Mouse (Mus musculus) CH12.LX (cell line): ENCODE measurements at regions not wholly inside any gene's neighbourhood (a gene's known extent, or its start where the extent isn't known, plus 50 kb on each side); places are given as distances from the start of the nearest gene placed in this dataset.

Source experiments
- DNase-seq: peaks from one replicate; pipeline ENCODE4 v3.0.0-alpha.2; 2013; ENCODE audit errors: extremely low read depth
- H3K27ac ChIP-seq: 2 replicates; pipeline ENCODE4 v1.5.1; 2012; ENCODE audit warnings: low read depth, mild to moderate bottlenecking, control low read depth, moderate library complexity; ENCODE audit not compliant: insufficient read depth
- H3K27me3 ChIP-seq: replicated peaks from 2 replicates; pipeline ENCODE3; 2012; ENCODE audit warnings: inconsistent platforms
- H3K36me3 ChIP-seq, 2 experiments: replicated peaks in 1 of 2; 2 replicates each; pipeline versions ENCODE3 to v1.6.1; 2012; ENCODE audit warnings: inconsistent platforms in 1 of 2, low read length in 1 of 2, mild to moderate bottlenecking in 1 of 2, mixed read lengths in 1 of 2, moderate library complexity in 1 of 2; ENCODE audit not compliant: control insufficient read depth in 1 of 2, insufficient read depth in 1 of 2
- H3K4me1 ChIP-seq, 2 experiments: 2 replicates each; pipeline ENCODE4 v1.6.1; 2012; ENCODE audit warnings: inconsistent platforms in 1 of 2, moderate library complexity in 1 of 2; ENCODE audit not compliant: insufficient read depth in 2 of 2, control insufficient read depth in 1 of 2
- H3K4me2 ChIP-seq: 2 replicates; pipeline ENCODE4 v1.6.1; 2012; ENCODE audit warnings: low read depth, mild to moderate bottlenecking, control low read depth; ENCODE audit not compliant: poor library complexity, insufficient read depth, severe bottlenecking
- H3K4me3 ChIP-seq, 3 experiments: fragments of 150-350 bp in 1 of 3; sonication (generic) in 1 of 3; replicated peaks in 1 of 3; 2 replicates each; pipeline versions ENCODE3 to v1.5.1; 2011 to 2012; ENCODE audit warnings: low read depth in 2 of 3, low read length in 2 of 3, mild to moderate bottlenecking in 2 of 3, moderate library complexity in 2 of 3, control low read depth in 1 of 3, improper control_type of control experiment in 1 of 3, inconsistent platforms in 1 of 3, mixed read lengths in 1 of 3; ENCODE audit not compliant: poor library complexity in 1 of 3
- H3K79me2 ChIP-seq: replicated peaks from 2 replicates; pipeline ENCODE4 v1.6.1; 2012; ENCODE audit warnings: mild to moderate bottlenecking, moderate library complexity; ENCODE audit not compliant: control insufficient read depth, poor library complexity, insufficient read depth, severe bottlenecking; ENCODE audit errors: extremely low read depth
- H3K9ac ChIP-seq: 2 replicates; pipeline ENCODE4 v1.6.1; 2012; ENCODE audit warnings: low read depth, mild to moderate bottlenecking, control low read depth, moderate library complexity; ENCODE audit not compliant: insufficient read depth
- H3K9me3 ChIP-seq: replicated peaks from 2 replicates; pipeline ENCODE3; 2012; ENCODE audit warnings: low read length, inconsistent platforms, mixed read lengths
- BHLHE40 ChIP-seq: IDR thresholded peaks from 2 replicates; pipeline ENCODE4 v1.6.1; 2011; ENCODE audit warnings: mild to moderate bottlenecking, low read depth, low read length, improper control_type of control experiment
- CHD1 ChIP-seq: IDR thresholded peaks from 2 replicates; pipeline ENCODE4 v1.6.1; 2012; ENCODE audit warnings: low read depth, low read length, improper control_type of control experiment, inconsistent platforms
- E2F4 ChIP-seq: IDR thresholded peaks from 2 replicates; pipeline ENCODE4 v1.6.1; 2011; ENCODE audit warnings: low read depth, low read length, improper control_type of control experiment; ENCODE audit not compliant: insufficient replicate concordance
- EP300 ChIP-seq: IDR thresholded peaks from 2 replicates; pipeline ENCODE4 v1.6.1; 2011; ENCODE audit warnings: low read length, improper control_type of control experiment
- ETS1 ChIP-seq: conservative IDR thresholded peaks from 2 replicates; pipeline ENCODE4 v1.6.1; 2012; ENCODE audit warnings: low read depth, mild to moderate bottlenecking, inconsistent platforms, low read length, improper control_type of control experiment, moderate library complexity
- GABPA ChIP-seq: IDR thresholded peaks from 2 replicates; pipeline ENCODE4 v1.6.1; 2012; ENCODE audit warnings: low read depth, low read length, improper control_type of control experiment, inconsistent platforms; ENCODE audit not compliant: insufficient replicate concordance
- IRF4 ChIP-seq: IDR thresholded peaks from 2 replicates; pipeline ENCODE4 v1.6.1; 2014; ENCODE audit warnings: low read depth, mild to moderate bottlenecking, inconsistent platforms, low read length, improper control_type of control experiment
- JUN ChIP-seq: IDR thresholded peaks from 2 replicates; pipeline ENCODE4 v1.6.1; 2011; ENCODE audit warnings: low read depth, mild to moderate bottlenecking, low read length, improper control_type of control experiment, moderate library complexity; ENCODE audit not compliant: insufficient read depth
- JUND ChIP-seq: conservative IDR thresholded peaks from 2 replicates; pipeline ENCODE4 v1.6.1; 2011; ENCODE audit warnings: low read depth, low read length, improper control_type of control experiment
- MAFK ChIP-seq: IDR thresholded peaks from 2 replicates; pipeline ENCODE4 v1.6.1; 2011; ENCODE audit warnings: low read length, improper control_type of control experiment; ENCODE audit not compliant: insufficient replicate concordance
- MAX ChIP-seq: IDR thresholded peaks from 2 replicates; pipeline ENCODE4 v1.6.1; 2011; ENCODE audit warnings: low read length, improper control_type of control experiment
- MAZ ChIP-seq: IDR thresholded peaks from 2 replicates; pipeline ENCODE4 v1.6.1; 2012; ENCODE audit warnings: low read depth, mild to moderate bottlenecking, inconsistent platforms, low read length, improper control_type of control experiment, moderate library complexity
- MEF2A ChIP-seq: IDR thresholded peaks from 2 replicates; pipeline ENCODE4 v1.6.1; 2014; ENCODE audit warnings: low read depth, mild to moderate bottlenecking, inconsistent platforms, low read length, improper control_type of control experiment, borderline replicate concordance
- MXI1 ChIP-seq: IDR thresholded peaks from 2 replicates; pipeline ENCODE4 v1.6.1; 2011; ENCODE audit warnings: mild to moderate bottlenecking, low read depth, low read length, improper control_type of control experiment
- MYC ChIP-seq: IDR thresholded peaks from 2 replicates; pipeline ENCODE4 v1.6.1; 2011; ENCODE audit warnings: low read depth, mild to moderate bottlenecking, improper control_type of control experiment, low read length
- NELFE ChIP-seq: IDR thresholded peaks from 2 replicates; pipeline ENCODE4 v1.6.1; 2011; ENCODE audit warnings: low read depth, low read length, improper control_type of control experiment
- PAX5 ChIP-seq: IDR thresholded peaks from 2 replicates; pipeline ENCODE4 v1.6.1; 2012; ENCODE audit warnings: low read length, inconsistent platforms, mixed read lengths
- POLR2A ChIP-seq: IDR thresholded peaks from 2 replicates; pipeline ENCODE4 v1.6.1; 2011; ENCODE audit warnings: low read depth, mild to moderate bottlenecking, improper control_type of control experiment, low read length
- RAD21 ChIP-seq: IDR thresholded peaks from 2 replicates; pipeline ENCODE4 v1.6.1; 2011; ENCODE audit warnings: low read depth, mild to moderate bottlenecking, low read length, improper control_type of control experiment, moderate library complexity
- RCOR1 ChIP-seq: conservative IDR thresholded peaks from 2 replicates; pipeline ENCODE4 v1.6.1; 2012; ENCODE audit warnings: low read depth, mild to moderate bottlenecking, inconsistent platforms, low read length, improper control_type of control experiment
- SIN3A ChIP-seq: IDR thresholded peaks from 2 replicates; pipeline ENCODE4 v1.6.1; 2012; ENCODE audit warnings: low read length, improper control_type of control experiment, inconsistent platforms
- UBTF ChIP-seq: IDR thresholded peaks from 2 replicates; pipeline ENCODE4 v1.6.1; 2012; ENCODE audit warnings: low read depth, mild to moderate bottlenecking, inconsistent platforms, low read length, improper control_type of control experiment, moderate library complexity
- USF1 ChIP-seq: IDR thresholded peaks from 2 replicates; pipeline ENCODE4 v1.6.1; 2014; ENCODE audit warnings: low read depth, mild to moderate bottlenecking, inconsistent platforms, low read length, improper control_type of control experiment
- USF2 ChIP-seq: conservative IDR thresholded peaks from 2 replicates; pipeline ENCODE4 v1.6.1; 2011; ENCODE audit warnings: low read depth, low read length, improper control_type of control experiment
- ZC3H11A ChIP-seq: IDR thresholded peaks from 2 replicates; pipeline ENCODE4 v1.6.1; 2012; ENCODE audit warnings: low read depth, mild to moderate bottlenecking, inconsistent platforms, low read length, improper control_type of control experiment
- ZKSCAN1 ChIP-seq: IDR thresholded peaks from 2 replicates; pipeline ENCODE4 v1.6.1; 2012; ENCODE audit warnings: low read depth, inconsistent platforms, low read length, improper control_type of control experiment, borderline replicate concordance
- ZMIZ1 ChIP-seq: IDR thresholded peaks from 2 replicates; pipeline ENCODE4 v1.6.1; 2012; ENCODE audit warnings: low read depth, mild to moderate bottlenecking, inconsistent platforms, low read length, improper control_type of control experiment
- ZNF384 ChIP-seq: IDR thresholded peaks from 2 replicates; pipeline ENCODE4 v1.6.1; 2012; ENCODE audit warnings: low read depth, low read length, improper control_type of control experiment, inconsistent platforms
- dilution Hi-C: fragments of 300-500 bp; cut with MboI; formaldehyde crosslinking; loops from 2 replicates; pipeline ENCODE4 v1.14.3; 2020; ENCODE audit warnings: low sequenced_read_pairs; ENCODE audit not compliant: extremely low pct_unique_long_range_greater_than_20kb, extremely low pct_ligation_motif_present
- in situ Hi-C: fragments of 300-500 bp; cut with MboI; formaldehyde crosslinking; loops from 3 replicates; pipeline ENCODE4 v1.14.3; 2019; ENCODE audit warnings: low sequenced_read_pairs, low pct_ligation_motif_present, low pct_unique_long_range_greater_than_20kb, mixed read lengths

DNA sequence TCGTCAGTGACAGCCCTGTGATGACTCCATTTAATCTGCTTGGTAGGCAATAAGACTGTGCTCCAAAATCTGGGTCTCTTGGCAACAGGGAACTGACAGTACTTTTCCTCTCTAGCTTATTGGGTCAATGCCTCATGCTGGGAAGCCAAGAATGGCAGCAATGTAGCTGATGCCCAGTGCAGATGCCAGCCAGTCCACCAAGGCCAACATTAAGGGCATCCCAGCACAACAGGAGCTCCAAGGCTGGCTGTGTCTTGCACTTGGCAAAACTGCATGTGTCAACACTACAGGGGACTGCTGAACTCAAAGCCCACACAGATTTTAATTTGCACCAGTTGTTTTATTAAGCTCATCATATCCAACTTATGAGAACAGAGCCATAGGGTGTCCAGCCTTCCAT, 437.9 kb downstream of the Actr3 start:
- Histone ChIP-seq H3K4me3 (no peak overlapping the region), H3K9me3 (peaks cover 20% of the 10 kb centered on the region), H3K79me2 (no peaks in the 10 kb centered on the region), H3K4me1 (no peaks in the 10 kb centered on the region), H3K36me3 (no peaks in the 10 kb centered on the region), H3K27me3 (no peaks in the 10 kb centered on the region), H3K27ac (no peak overlapping the region), H3K9ac (no peak overlapping the region), H3K4me2 (no peak overlapping the region)
- dilution Hi-C loops (no loop called here), in situ Hi-C loops (no loop called here)
- DNase-seq = no peak
- TF ChIP-seq JUND (no peak), RCOR1 (no peak)

DNA sequence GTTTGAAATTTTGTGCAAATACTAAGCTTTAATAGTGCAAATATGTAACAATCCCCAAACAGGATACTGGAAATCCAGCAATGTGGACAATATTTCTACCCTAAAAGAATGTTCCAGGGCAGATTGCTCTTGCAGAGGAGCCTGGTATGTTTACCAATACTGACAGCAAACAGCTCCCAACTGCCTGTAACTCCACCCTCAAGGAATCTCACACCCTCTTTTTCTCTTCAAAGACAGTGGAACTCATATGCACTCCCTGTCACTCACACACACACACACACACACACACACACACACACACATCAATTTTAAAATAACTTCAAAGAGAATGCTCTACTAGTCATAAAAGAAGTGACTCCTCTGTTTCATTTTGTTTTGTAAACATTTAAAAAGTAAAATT, 484.7 kb downstream of the Actr3 start:
- Histone ChIP-seq H3K4me2 (no peak overlapping the region), H3K4me1 (no peaks in the 10 kb centered on the region), H3K4me3 (no peak overlapping the region), H3K27ac (no peak overlapping the region), H3K9me3 (peaks cover 20% of the 10 kb centered on the region), H3K79me2 (no peaks in the 10 kb centered on the region), H3K27me3 (no peaks in the 10 kb centered on the region), H3K9ac (no peak overlapping the region), H3K36me3 (no peaks in the 10 kb centered on the region)
- DNase-seq = no peak
- dilution Hi-C loops = no loop called here
- in situ Hi-C loops = no loop called here
- TF ChIP-seq ZC3H11A = no peak
- no peak for TF ChIP-seq E2F4
- no peak for TF ChIP-seq ETS1
- no peak for TF ChIP-seq RCOR1
- no peak for TF ChIP-seq POLR2A
- no peak for TF ChIP-seq NELFE
- TF ChIP-seq ZNF384 = no peak
- no peak for TF ChIP-seq MAFK
- no peak for TF ChIP-seq USF1
- no peak for TF ChIP-seq MAZ
- no peak for TF ChIP-seq GABPA
- TF ChIP-seq MEF2A = no peak
- TF ChIP-seq PAX5 = no peak
- no peak for TF ChIP-seq MXI1

GRCm38 (mm10) chr1:124904373-124904772, 531.2 kb downstream of the Actr3 start:
- Histone ChIP-seq H3K27me3 (no peaks in the 10 kb centered on the region), H3K9me3 (peaks cover 19% of the 10 kb centered on the region)

More at GRCm38 (mm10) chr1:124904373-124904772, 531.2 kb downstream of the Actr3 start:
- in situ Hi-C loops = no loop called here
- Histone ChIP-seq H3K4me3 (no peak overlapping the region), H3K4me2 (no peak overlapping the region), H3K9ac (no peak overlapping the region), H3K4me1 (no peaks in the 10 kb centered on the region), H3K79me2 (no peaks in the 10 kb centered on the region), H3K27ac (no peak overlapping the region), H3K36me3 (no peaks in the 10 kb centered on the region)
- TF ChIP-seq RCOR1 (no peak), BHLHE40 (no peak), IRF4 (no peak), JUN (no peak), SIN3A (no peak), ZKSCAN1 (no peak), MAX (no peak), JUND (no peak), ZC3H11A (no peak), USF1 (no peak), RAD21 (no peak), ZMIZ1 (no peak), USF2 (no peak), MXI1 (no peak), MYC (no peak), CHD1 (no peak), EP300 (no peak), UBTF (no peak)
- DNase-seq = no peak
- dilution Hi-C loops = no loop called here
